Mouse (Mus musculus) ovary, postnatal 36 days (tissue): ENCODE measurements around the gene Dgkb.

Source experiments
- DNase-seq: peaks from one replicate; pipeline ENCODE4 v3.0.0; 2022; ENCODE audit warnings: low spot score, mixed read lengths

Gene Dgkb

DNA sequence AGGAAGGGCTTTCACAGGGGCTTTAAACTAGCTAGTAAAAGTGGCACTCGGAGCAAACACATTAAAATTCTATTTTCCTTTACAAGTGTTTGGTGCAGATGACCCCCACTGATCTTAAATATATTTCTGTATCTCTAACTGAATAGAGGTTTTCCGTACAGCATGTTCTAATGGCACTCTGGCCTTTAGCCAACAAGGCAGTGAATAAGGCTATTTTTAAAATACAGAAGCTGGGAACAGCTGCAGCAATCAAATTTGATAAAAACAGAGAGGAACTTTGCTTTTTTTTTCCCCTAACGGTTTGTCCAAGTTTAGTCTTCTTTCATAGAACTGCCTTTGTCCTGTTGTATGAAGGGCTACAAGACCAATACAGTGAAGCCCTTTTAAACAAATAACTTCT, 776.5 kb downstream of the Dgkb start:
- DNase-seq, result no peak

- DNase-seq, result no peak
Observed at GRCm38 (mm10) chr12:38596416-38597062, 779.0 kb downstream of the Dgkb start.

DNA sequence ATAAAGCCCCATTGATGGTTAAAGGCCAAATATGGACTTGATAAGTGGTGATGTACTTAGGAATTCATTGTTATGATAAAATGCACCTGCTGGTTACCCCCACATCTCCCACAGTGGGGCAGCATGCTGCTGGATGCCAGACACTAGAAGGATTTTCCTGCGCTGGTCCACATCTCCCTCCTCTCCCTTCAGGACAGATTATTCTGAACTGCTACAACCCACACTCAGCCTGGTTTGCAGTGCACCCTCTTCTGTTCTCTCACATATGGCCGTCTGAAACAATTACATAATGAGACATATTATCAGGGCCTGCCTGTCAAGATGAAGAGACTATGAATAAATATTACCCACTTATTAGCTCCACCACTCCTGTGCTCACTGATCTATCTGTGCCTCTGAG, 780.6 kb downstream of the Dgkb start:
- no peak for DNase-seq

GRCm38 (mm10) chr12:38600165-38600845, 782.8 kb downstream of the Dgkb start:
- no peak for DNase-seq

GRCm38 (mm10) chr12:38608104-38608503, 790.6 kb downstream of the Dgkb start:
- no peak for DNase-seq

- no peak for DNase-seq
Observed at GRCm38 (mm10) chr12:38668265-38668664, 850.7 kb downstream of the Dgkb start.
